In the genomic region with DNA sequence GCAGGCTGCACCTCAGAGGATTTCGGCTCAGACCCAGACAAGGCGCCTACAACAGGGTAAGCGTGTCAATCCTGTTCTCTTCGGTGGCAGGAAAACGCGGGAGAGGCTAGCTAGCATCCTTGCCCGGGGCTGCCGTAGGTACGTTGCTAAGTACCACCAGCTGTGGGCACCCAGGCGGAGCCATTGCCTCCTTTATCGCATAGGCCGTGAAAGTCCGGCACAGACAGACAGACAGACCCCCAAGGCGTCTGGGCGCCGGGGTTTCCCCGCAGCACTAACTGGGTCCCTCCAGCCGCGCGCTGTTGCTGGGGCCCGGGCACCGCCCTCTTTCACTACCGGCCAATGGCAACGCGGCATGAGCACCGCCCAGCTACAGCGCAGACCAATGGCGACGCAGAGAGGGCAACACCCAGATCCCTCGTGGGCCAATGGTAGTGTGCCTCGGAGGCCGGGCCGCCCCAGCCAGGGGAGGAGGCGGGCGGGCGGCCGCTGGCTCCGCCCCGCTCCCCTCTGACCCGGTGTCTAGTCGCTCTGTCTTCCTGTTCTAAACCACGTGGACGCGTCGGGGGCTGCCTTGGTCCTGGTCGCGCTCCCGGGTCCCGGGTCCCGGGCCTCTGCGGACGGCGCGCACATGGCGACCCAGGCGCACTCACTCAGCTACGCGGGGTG, we compare ENCODE assay signal across 8 mouse cellular contexts. TPM values are rescaled to one million over a fixed set of nuclear protein-coding genes. Genes with fewer than 3 reads are reported as not detected.
DNase-seq lines count a peak whose midpoint lies in the region; ATAC-seq lines count a peak whose summit lies in the region.

A gene (plus strand): TSS at position 502 of the 669 bp plus-strand sequence.

- DNase-seq in CD4-positive helper T cell, adult 2 months (ENCODE audit: low read depth, low spot score) = peak; percentile 98
- DNase-seq in brain, embryonic 18.5 days (ENCODE audit: low read depth, low spot score) = peak; percentile 94
- DNase-seq in kidney, postnatal 10 days = peak; percentile 97
- peak; percentile 92 to 93 for DNase-seq in natural killer cell, adult 2 months (ENCODE audit: low spot score in 2 of 2)

- H3K9me3 ChIP-seq in heart, embryonic 13.5 days = no peaks in the 10 kb centered on the region
- H3K9me3 ChIP-seq in liver, embryonic 12.5 days (replicated peaks) = no peaks in the 10 kb centered on the region
- no peaks in the 10 kb centered on the region for H3K9me3 ChIP-seq in stomach, embryonic 15.5 days

- H3K36me3 ChIP-seq in heart, embryonic 13.5 days = no peaks in the 10 kb centered on the region
- peaks cover 21% of the 10 kb centered on the region for H3K36me3 ChIP-seq in liver, embryonic 12.5 days
- H3K36me3 ChIP-seq in stomach, embryonic 15.5 days = no peaks in the 10 kb centered on the region

- peak within 1 kb of the TSS; percentile 87 for H3K9ac ChIP-seq in heart, embryonic 13.5 days
- peak within 1 kb of the TSS; percentile 83 for H3K9ac ChIP-seq in liver, embryonic 12.5 days
- H3K9ac ChIP-seq in stomach, embryonic 15.5 days = peak within 1 kb of the TSS; percentile 76

- H3K27me3 ChIP-seq in heart, embryonic 13.5 days (replicated peaks) = no peaks in the 10 kb centered on the region; the same call in 1 of the 2 replicates
- no peaks in the 10 kb centered on the region; the same call in 1 of the 2 replicates for H3K27me3 ChIP-seq in liver, embryonic 12.5 days (replicated peaks)
- H3K27me3 ChIP-seq in stomach, embryonic 15.5 days (replicated peaks) = no peaks in the 10 kb centered on the region

- ATAC-seq in erythroid progenitor cell, adult 5-6 weeks (replicated peaks; ENCODE audit: low FRiP score, poor library complexity, severe bottlenecking) = peak; percentile 100
- peak; percentile 100 for ATAC-seq in heart, embryonic 13.5 days (ENCODE audit: extremely low read depth, insufficient number of reproducible peaks, low FRiP score, low TSS enrichment)
- peak; percentile 100 for ATAC-seq in liver, embryonic 12.5 days
- ATAC-seq in stomach, embryonic 15.5 days (ENCODE audit: insufficient read depth, low FRiP score, low read depth) = peak; percentile 100

- H3K4me1 ChIP-seq in heart, embryonic 13.5 days = peaks cover 17% of the 10 kb centered on the region
- peaks cover 50% of the 10 kb centered on the region for H3K4me1 ChIP-seq in liver, embryonic 12.5 days
- peaks cover 11% of the 10 kb centered on the region for H3K4me1 ChIP-seq in stomach, embryonic 15.5 days

- H3K4me2 ChIP-seq in heart, embryonic 13.5 days = peak within 1 kb of the TSS; percentile 88
- peak within 1 kb of the TSS; percentile 99 for H3K4me2 ChIP-seq in liver, embryonic 12.5 days
- peak within 1 kb of the TSS; percentile 79 for H3K4me2 ChIP-seq in stomach, embryonic 15.5 days

- WGBS in heart, embryonic 13.5 days = under 1% methylated on average over 53 of the region's 58 CpGs
- under 1% methylated on average over 58 of the region's 58 CpGs for WGBS in liver, embryonic 12.5 days (ENCODE audit: insufficient replicate concordance)
- WGBS in stomach, embryonic 15.5 days = under 1% methylated on average over 57 of the region's 58 CpGs

- H3K27ac ChIP-seq in heart, embryonic 13.5 days (replicated peaks) = peak within 1 kb of the TSS; percentile 67
- peak within 1 kb of the TSS; percentile 77 for H3K27ac ChIP-seq in liver, embryonic 12.5 days
- peak within 1 kb of the TSS; percentile 78 for H3K27ac ChIP-seq in stomach, embryonic 15.5 days

- H3K4me3 ChIP-seq in heart, embryonic 13.5 days = peak within 1 kb of the TSS; percentile 81
- peak within 1 kb of the TSS; percentile 82 for H3K4me3 ChIP-seq in liver, embryonic 12.5 days
- peak within 1 kb of the TSS; percentile 96 for H3K4me3 ChIP-seq in stomach, embryonic 15.5 days (replicated peaks)

RNA-seq across cellular contexts. Expression of the gene that starts here (rescaled TPM):
- total RNA-seq in erythroid progenitor cell, adult 5-6 weeks (2015; ENCODE audit: low replicate concordance) = 7.6 and 13.8 TPM in 2 replicates
- total RNA-seq in erythroid progenitor cell, adult 5-6 weeks (2017; ENCODE audit: low replicate concordance) = 15.1 and 17.5 TPM in 2 replicates
- 22.0 and 23.5 TPM in 2 replicates for polyA plus RNA-seq in heart, embryonic 13.5 days (2015; fragmentation: Nextera tagmentation; extraction: Ambion mirVana)
- polyA plus RNA-seq in liver, embryonic 12.5 days (2016; fragmentation: Nextera tagmentation; extraction: Ambion mirVana) = 81.1 and 83.7 TPM in 2 replicates
- 57.0 and 57.7 TPM in 2 replicates for polyA plus RNA-seq in stomach, embryonic 15.5 days (2015; fragmentation: Nextera tagmentation; extraction: Ambion mirVana)

Comparison
In these comparisons a context has a peak if more than half of its experiments do, and no peak if none do; other contexts are left out.
1. Peak in every context shown above with its lines: DNase-seq, ATAC-seq, H3K4me3 ChIP-seq and H3K27ac ChIP-seq.